Comparison of ENCODE assay signal across 9 mouse cellular contexts in genomic region chr3:24071169-24071797, GRCm38 (mm10).
DNase-seq lines count a peak whose midpoint lies in the region; ATAC-seq and TF ChIP-seq lines count a peak whose summit lies in the region.
"Had no signal": no experiment of that assay in that cellular context is flagged by ENCODE, and none has a peak within 500 bp of the region (broad histone marks: within the 10 kb centered on the region; RNA-seq: fewer than 3 reads in every experiment).

No protein-coding gene starts in this region.

- H3K9ac ChIP-seq in forebrain, embryonic 14.5 days (ENCODE audit: low read length): no peak overlapping the region
- H3K9ac ChIP-seq in midbrain, embryonic 15.5 days: no peak overlapping the region

- H3K9me3 ChIP-seq in forebrain, embryonic 14.5 days (replicated peaks; ENCODE audit: control insufficient read depth, low read length): no peaks in the 10 kb centered on the region
- no peaks in the 10 kb centered on the region for H3K9me3 ChIP-seq in forebrain, embryonic 10.5 days
- H3K9me3 ChIP-seq in midbrain, embryonic 15.5 days: no peaks in the 10 kb centered on the region

- intact Hi-C loops in heart, postnatal 14 days (cut with DNase I): no loop called here
- intact Hi-C loops in left cerebral cortex, adult 2 months (cut with DNase I): no loop called here

- ATAC-seq in forebrain, embryonic 14.5 days: no peak
- peak; percentile 67; the same call in 1 of the 2 replicates for ATAC-seq in midbrain, embryonic 15.5 days (replicated peaks)

- H3K4me3 ChIP-seq in forebrain, embryonic 14.5 days (ENCODE audit: low read depth, low read length): no peak overlapping the region
- H3K4me3 ChIP-seq in forebrain, embryonic 10.5 days: no peak overlapping the region
- H3K4me3 ChIP-seq in midbrain, embryonic 15.5 days: no peak overlapping the region
- no peak overlapping the region for H3K4me3 ChIP-seq in left cerebral cortex, adult 2 months

- no peaks in the 10 kb centered on the region for H3K36me3 ChIP-seq in forebrain, embryonic 14.5 days (ENCODE audit: control insufficient read depth, insufficient read depth, low read length)
- H3K36me3 ChIP-seq in forebrain, embryonic 10.5 days (replicated peaks): no peaks in the 10 kb centered on the region
- no peaks in the 10 kb centered on the region for H3K36me3 ChIP-seq in midbrain, embryonic 15.5 days (replicated peaks)

- WGBS in forebrain, embryonic 14.5 days: 65% methylated on average over 3 of the region's 3 CpGs
- WGBS in forebrain, embryonic 10.5 days: 91% methylated on average over 3 of the region's 3 CpGs
- WGBS in midbrain, embryonic 15.5 days: 60% methylated on average over 3 of the region's 3 CpGs

- no peak overlapping the region for H3K4me2 ChIP-seq in forebrain, embryonic 14.5 days (ENCODE audit: low read length)
- no peak overlapping the region for H3K4me2 ChIP-seq in midbrain, embryonic 15.5 days

- peak; percentile 24 for DNase-seq in forebrain, embryonic 14.5 days (ENCODE audit: low spot score)
- DNase-seq in forebrain, embryonic 10.5 days (ENCODE audit: extremely low spot score, low spot score): no peak
- DNase-seq in retina, postnatal 1 day: peak; percentile 62
- no peak for DNase-seq in retina, embryonic 14.5 days (ENCODE audit: low spot score)
- peak; percentile 44 to 64 for DNase-seq in heart, postnatal 14 days
- DNase-seq in spleen, postnatal 10 days (ENCODE audit: low spot score in 2 of 2): no peak
- no peak for DNase-seq in left cerebral cortex, adult 2 months (ENCODE audit: extremely low spot score in 1 of 2, low spot score in 2 of 2)

- no peaks in the 10 kb centered on the region for H3K27me3 ChIP-seq in forebrain, embryonic 14.5 days (replicated peaks; ENCODE audit: control insufficient read depth, insufficient read depth, low read length)
- no peaks in the 10 kb centered on the region for H3K27me3 ChIP-seq in forebrain, embryonic 10.5 days (ENCODE audit: poor library complexity, severe bottlenecking)
- H3K27me3 ChIP-seq in midbrain, embryonic 15.5 days (replicated peaks): no peaks in the 10 kb centered on the region
- H3K27me3 ChIP-seq: CH12.LX had no signal

- H3K4me1 ChIP-seq in forebrain, embryonic 14.5 days (ENCODE audit: control insufficient read depth, insufficient read depth, low read length): no peaks in the 10 kb centered on the region
- no peaks in the 10 kb centered on the region for H3K4me1 ChIP-seq in forebrain, embryonic 10.5 days
- H3K4me1 ChIP-seq in midbrain, embryonic 15.5 days: no peaks in the 10 kb centered on the region

- TF ChIP-seq CTCF in left cerebral cortex, adult 2 months (IDR thresholded peaks at IDR 0.05): no peak

- no peak overlapping the region for H3K27ac ChIP-seq in forebrain, embryonic 14.5 days (ENCODE audit: low read depth, low read length)
- H3K27ac ChIP-seq in forebrain, embryonic 10.5 days: no peak overlapping the region
- no peak overlapping the region for H3K27ac ChIP-seq in midbrain, embryonic 15.5 days
- no peak overlapping the region for H3K27ac ChIP-seq in left cerebral cortex, adult 2 months

Comparison
In these comparisons a context has a peak if more than half of its experiments do, and no peak if none do; other contexts are left out.
1. DNase-seq: peak in forebrain, embryonic 14.5 days (single experiment), retina, postnatal 1 day (single experiment) and heart, postnatal 14 days (2 of 2); none in forebrain, embryonic 10.5 days (single experiment), retina, embryonic 14.5 days (single experiment), spleen, postnatal 10 days (0 of 2) and left cerebral cortex, adult 2 months (0 of 2).